Mouse (Mus musculus): Measurements from ENCODE around the gene Tmed8. TPM values are rescaled to one million over a fixed set of nuclear protein-coding genes. Genes with fewer than 3 reads are reported as not detected.
A peak's percentile ranks its signal among the peaks of the same experiment; 100 is the strongest.

The Tmed8 gene
- polyA plus RNA-seq, 1 experiment from 2014 or later: 0.95 TPM

DNA sequence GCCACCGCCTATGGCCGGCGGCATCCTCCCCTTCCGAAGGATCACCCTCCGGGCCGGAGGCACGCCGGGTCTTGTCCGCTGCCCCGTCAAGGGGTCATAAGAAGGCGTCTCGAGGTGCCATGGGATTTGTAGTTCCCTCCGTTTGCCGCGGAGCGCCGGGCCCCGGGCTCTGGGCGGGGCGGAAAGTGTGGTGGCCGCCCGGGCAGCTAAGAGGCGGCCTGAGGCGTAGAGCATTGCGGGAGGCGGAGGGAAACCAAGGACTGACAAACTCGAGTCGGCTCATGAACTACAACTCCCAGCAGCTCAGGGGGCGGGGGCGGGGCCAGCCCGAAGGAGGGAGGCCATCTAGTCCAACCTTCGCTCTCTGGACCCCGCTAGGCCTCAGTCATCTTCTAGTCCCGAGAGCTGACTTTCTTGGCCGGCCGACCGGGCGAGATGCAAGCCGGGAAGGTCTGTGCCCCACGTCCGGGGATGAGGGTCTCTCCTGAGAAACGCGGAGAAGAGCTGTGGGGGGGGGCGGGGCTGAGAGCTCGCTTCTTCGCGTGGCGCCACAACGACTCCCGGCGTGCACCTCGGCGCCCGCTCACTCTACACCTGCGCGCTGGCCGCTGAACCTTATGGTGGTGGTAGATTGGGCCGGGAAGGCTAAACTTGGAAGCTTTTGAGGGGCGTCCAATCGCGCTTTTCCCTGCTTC, 52.7 kb downstream of the Tmed8 start, which contains the start of gene Pomt2:
Pomt2 (minus strand) TSS at position 574 of the 695 bp plus-strand sequence.
- H3K4me2 ChIP-seq (ENCODE audit: low read depth, low read length): peak within 1 kb of the TSS; percentile 76
- no peaks in the 10 kb centered on the region for H3K9me3 ChIP-seq (ENCODE audit: control insufficient read depth, low read length)
- no peaks in the 10 kb centered on the region for H3K27me3 ChIP-seq (replicated peaks; ENCODE audit: control insufficient read depth, insufficient read depth, low read length)
- ATAC-seq: peak; percentile 98
- H3K9ac ChIP-seq (ENCODE audit: low read depth, low read length): peak within 1 kb of the TSS; percentile 89
- H3K4me1 ChIP-seq (ENCODE audit: control insufficient read depth, insufficient read depth, low read length): peaks cover 15% of the 10 kb centered on the region
- WGBS: under 1% methylated on average over 61 of the region's 61 CpGs
- H3K36me3 ChIP-seq (ENCODE audit: control insufficient read depth, insufficient read depth, low read length): no peaks in the 10 kb centered on the region
- H3K27ac ChIP-seq (ENCODE audit: low read length): peak within 1 kb of the TSS; percentile 96
- H3K4me3 ChIP-seq (ENCODE audit: low read length): peak within 1 kb of the TSS; percentile 98

- peak; percentile 89 for ATAC-seq
- Histone ChIP-seq H3K4me2 (ENCODE audit: low read depth, low read length) (peak within 1 kb of the TSS; percentile 76), H3K9ac (ENCODE audit: low read depth, low read length) (peak within 1 kb of the TSS; percentile 89), H3K4me1 (ENCODE audit: control insufficient read depth, insufficient read depth, low read length) (peaks cover 15% of the 10 kb centered on the region), H3K36me3 (ENCODE audit: control insufficient read depth, insufficient read depth, low read length) (no peaks in the 10 kb centered on the region), H3K4me3 (ENCODE audit: low read length) (peak within 1 kb of the TSS; percentile 98), H3K27me3 (replicated peaks; ENCODE audit: control insufficient read depth, insufficient read depth, low read length) (no peaks in the 10 kb centered on the region), H3K27ac (ENCODE audit: low read length) (peak within 1 kb of the TSS; percentile 96), H3K9me3 (ENCODE audit: control insufficient read depth, low read length) (no peaks in the 10 kb centered on the region)
- 0% methylated on average over 27 of the region's 27 CpGs for WGBS
These were observed 53.3 kb downstream of the Tmed8 start, which contains the start of gene Gstz1 for GRCm38 (mm10) chr12:87146966-87147365. TSS of gene Gstz1 (plus strand) at chr12:87147165.

DNA sequence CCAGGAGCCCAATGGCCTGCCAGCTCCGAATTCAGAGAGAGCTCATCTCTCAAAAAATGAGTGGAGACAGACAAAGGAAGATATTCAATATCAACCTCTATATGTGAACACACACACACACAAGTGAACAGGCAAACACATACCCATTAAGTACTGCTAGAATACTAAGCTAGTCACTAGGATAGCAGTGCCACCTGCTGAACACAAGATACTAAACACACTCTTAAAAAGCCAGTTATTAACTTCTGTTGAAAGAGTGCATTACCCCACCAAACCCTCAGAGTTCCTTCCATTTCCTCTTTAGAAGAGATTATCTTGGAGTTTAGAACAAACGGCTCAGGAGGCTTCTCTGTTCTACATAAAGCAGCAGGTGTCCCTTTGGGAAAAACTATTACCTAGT, 58.1 kb downstream of the Tmed8 start:
- no peak overlapping the region for H3K4me3 ChIP-seq (ENCODE audit: low read length)
- H3K9me3 ChIP-seq (ENCODE audit: control insufficient read depth, low read length): no peaks in the 10 kb centered on the region
- no peak overlapping the region for H3K27ac ChIP-seq (ENCODE audit: low read length)
- no peak overlapping the region for H3K9ac ChIP-seq (ENCODE audit: low read depth, low read length)
- ATAC-seq: no peak
- WGBS: 72% methylated on average over 2 of the region's 2 CpGs
- no peaks in the 10 kb centered on the region for H3K27me3 ChIP-seq (replicated peaks; ENCODE audit: control insufficient read depth, insufficient read depth, low read length)
- peaks cover 8% of the 10 kb centered on the region for H3K4me1 ChIP-seq (ENCODE audit: control insufficient read depth, insufficient read depth, low read length)
- H3K4me2 ChIP-seq (ENCODE audit: low read depth, low read length): no peak overlapping the region
- no peaks in the 10 kb centered on the region for H3K36me3 ChIP-seq (ENCODE audit: control insufficient read depth, insufficient read depth, low read length)

GRCm38 (mm10) chr12:87138768-87139167, 61.5 kb downstream of the Tmed8 start:
- 66% methylated on average over 2 of the region's 2 CpGs for WGBS

GRCm38 (mm10) chr12:87138342-87138701, 61.9 kb downstream of the Tmed8 start:
- H3K4me1 ChIP-seq (ENCODE audit: control insufficient read depth, insufficient read depth, low read length): no peaks in the 10 kb centered on the region
- no peaks in the 10 kb centered on the region for H3K36me3 ChIP-seq (ENCODE audit: control insufficient read depth, insufficient read depth, low read length)
- no peak overlapping the region for H3K9ac ChIP-seq (ENCODE audit: low read depth, low read length)
- WGBS: 87% methylated on average over 2 of the region's 2 CpGs
- no peak overlapping the region for H3K27ac ChIP-seq (ENCODE audit: low read length)
- H3K4me2 ChIP-seq (ENCODE audit: low read depth, low read length): no peak overlapping the region
- H3K4me3 ChIP-seq (ENCODE audit: low read length): no peak overlapping the region
- no peaks in the 10 kb centered on the region for H3K27me3 ChIP-seq (replicated peaks; ENCODE audit: control insufficient read depth, insufficient read depth, low read length)
- no peak for ATAC-seq
- H3K9me3 ChIP-seq (ENCODE audit: control insufficient read depth, low read length): no peaks in the 10 kb centered on the region

More at GRCm38 (mm10) chr12:87138768-87139167, 61.5 kb downstream of the Tmed8 start:
- no peak overlapping the region for H3K4me3 ChIP-seq (ENCODE audit: low read length)
- no peaks in the 10 kb centered on the region for H3K27me3 ChIP-seq (replicated peaks; ENCODE audit: control insufficient read depth, insufficient read depth, low read length)
- H3K4me1 ChIP-seq (ENCODE audit: control insufficient read depth, insufficient read depth, low read length): no peaks in the 10 kb centered on the region
- no peak overlapping the region for H3K4me2 ChIP-seq (ENCODE audit: low read depth, low read length)
- no peak for ATAC-seq
- no peaks in the 10 kb centered on the region for H3K36me3 ChIP-seq (ENCODE audit: control insufficient read depth, insufficient read depth, low read length)
- H3K9me3 ChIP-seq (ENCODE audit: control insufficient read depth, low read length): no peaks in the 10 kb centered on the region
- no peak overlapping the region for H3K27ac ChIP-seq (ENCODE audit: low read length)
- no peak overlapping the region for H3K9ac ChIP-seq (ENCODE audit: low read depth, low read length)

GRCm38 (mm10) chr12:87137439-87138341, 62.6 kb downstream of the Tmed8 start:
- H3K27ac ChIP-seq (ENCODE audit: low read length): no peak overlapping the region
- H3K4me3 ChIP-seq (ENCODE audit: low read length): no peak overlapping the region
- WGBS: 89% methylated on average over 15 of the region's 15 CpGs
- ATAC-seq: no peak
- H3K4me1 ChIP-seq (ENCODE audit: control insufficient read depth, insufficient read depth, low read length): no peaks in the 10 kb centered on the region
- H3K36me3 ChIP-seq (ENCODE audit: control insufficient read depth, insufficient read depth, low read length): no peaks in the 10 kb centered on the region
- no peak overlapping the region for H3K9ac ChIP-seq (ENCODE audit: low read depth, low read length)
- H3K27me3 ChIP-seq (replicated peaks; ENCODE audit: control insufficient read depth, insufficient read depth, low read length): no peaks in the 10 kb centered on the region
- no peaks in the 10 kb centered on the region for H3K9me3 ChIP-seq (ENCODE audit: control insufficient read depth, low read length)
- no peak overlapping the region for H3K4me2 ChIP-seq (ENCODE audit: low read depth, low read length)

DNA sequence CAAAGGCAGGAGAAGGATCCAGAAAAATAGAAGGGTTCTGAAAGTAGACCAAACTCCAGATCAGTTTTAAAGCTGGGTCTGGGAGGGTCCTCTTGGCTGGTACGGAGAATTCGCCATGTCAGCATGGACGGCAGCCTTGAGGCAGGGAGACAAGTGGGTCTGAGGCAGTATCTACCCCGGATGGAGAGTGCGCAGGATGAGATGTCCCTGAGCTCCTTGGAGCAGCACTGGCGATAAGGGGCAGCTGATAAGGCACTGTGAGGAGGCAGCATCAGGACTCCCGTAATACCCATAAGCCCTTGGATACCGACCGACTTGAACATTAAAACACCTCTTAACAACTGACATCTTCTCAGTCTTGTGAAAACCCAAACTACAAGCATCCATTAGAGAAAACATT, 67.5 kb downstream of the Tmed8 start:
- Histone ChIP-seq H3K4me1 (ENCODE audit: control insufficient read depth, insufficient read depth, low read length) (no peaks in the 10 kb centered on the region), H3K4me2 (ENCODE audit: low read depth, low read length) (no peak overlapping the region), H3K4me3 (ENCODE audit: low read length) (no peak overlapping the region), H3K27me3 (replicated peaks; ENCODE audit: control insufficient read depth, insufficient read depth, low read length) (no peaks in the 10 kb centered on the region), H3K9me3 (ENCODE audit: control insufficient read depth, low read length) (no peaks in the 10 kb centered on the region), H3K9ac (ENCODE audit: low read depth, low read length) (no peak overlapping the region), H3K36me3 (ENCODE audit: control insufficient read depth, insufficient read depth, low read length) (no peaks in the 10 kb centered on the region; the same call in 1 of the 2 replicates), H3K27ac (ENCODE audit: low read length) (no peak overlapping the region)
- WGBS: 92% methylated on average over 9 of the region's 9 CpGs
- no peak for ATAC-seq

- 90% methylated on average over 6 of the region's 6 CpGs for WGBS
- Histone ChIP-seq H3K27me3 (replicated peaks; ENCODE audit: control insufficient read depth, insufficient read depth, low read length) (no peaks in the 10 kb centered on the region), H3K4me3 (ENCODE audit: low read length) (no peak overlapping the region), H3K4me2 (ENCODE audit: low read depth, low read length) (no peak overlapping the region), H3K9ac (ENCODE audit: low read depth, low read length) (no peak overlapping the region), H3K27ac (ENCODE audit: low read length) (no peak overlapping the region), H3K9me3 (ENCODE audit: control insufficient read depth, low read length) (no peaks in the 10 kb centered on the region), H3K36me3 (ENCODE audit: control insufficient read depth, insufficient read depth, low read length) (no peaks in the 10 kb centered on the region; the same call in 1 of the 2 replicates), H3K4me1 (ENCODE audit: control insufficient read depth, insufficient read depth, low read length) (no peaks in the 10 kb centered on the region)
- ATAC-seq: no peak
These were observed 68.0 kb downstream of the Tmed8 start for GRCm38 (mm10) chr12:87132210-87132609.

DNA sequence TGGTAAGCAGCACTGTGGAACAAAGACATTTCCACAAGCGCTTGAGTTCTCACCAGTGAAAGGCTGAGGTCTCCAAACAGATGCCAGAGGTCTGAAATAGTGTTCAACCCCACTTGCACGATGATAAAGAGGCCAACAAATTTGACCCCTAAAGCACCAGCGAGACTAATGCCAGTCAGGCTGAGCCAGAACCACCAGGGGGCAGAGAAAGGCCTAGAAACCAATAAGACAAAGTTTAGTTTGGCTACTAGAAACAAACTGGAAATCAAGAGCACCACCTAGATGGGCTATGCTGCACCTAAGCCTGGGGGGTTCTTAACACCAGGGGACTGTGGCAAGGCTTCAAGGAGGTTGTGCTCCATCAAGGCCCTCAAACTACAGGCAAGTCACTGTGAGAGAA, 68.6 kb downstream of the Tmed8 start:
- no peak overlapping the region for H3K4me3 ChIP-seq (ENCODE audit: low read length)
- H3K27me3 ChIP-seq (replicated peaks; ENCODE audit: control insufficient read depth, insufficient read depth, low read length): no peaks in the 10 kb centered on the region
- no peak overlapping the region for H3K27ac ChIP-seq (ENCODE audit: low read length)
- ATAC-seq: no peak
- H3K9me3 ChIP-seq (ENCODE audit: control insufficient read depth, low read length): no peaks in the 10 kb centered on the region
- WGBS: 66% methylated on average over 3 of the region's 3 CpGs
- H3K4me1 ChIP-seq (ENCODE audit: control insufficient read depth, insufficient read depth, low read length): no peaks in the 10 kb centered on the region
- H3K9ac ChIP-seq (ENCODE audit: low read depth, low read length): no peak overlapping the region
- H3K4me2 ChIP-seq (ENCODE audit: low read depth, low read length): no peak overlapping the region
- no peaks in the 10 kb centered on the region; the same call in 1 of the 2 replicates for H3K36me3 ChIP-seq (ENCODE audit: control insufficient read depth, insufficient read depth, low read length)
